Mouse (Mus musculus): ENCODE data around the gene C1qtnf1. TPM values are rescaled to one million over a fixed set of nuclear protein-coding genes. Genes with fewer than 3 reads are reported as not detected.
A peak's percentile ranks its signal among the peaks of the same experiment; 100 is the strongest.

C1qtnf1 gene
- polyA plus RNA-seq, 1 experiment, result 9.8 TPM

GRCm38 (mm10) chr11:118459536-118459935, 31.5 kb downstream of the C1qtnf1 start:
- H3K4me3 ChIP-seq, result no peak overlapping the region
- H3K27me3 ChIP-seq (ENCODE audit: control insufficient read depth, insufficient read depth, insufficient read length), result peaks cover 40% of the 10 kb centered on the region
- H3K4me2 ChIP-seq (ENCODE audit: low read depth), result no peak overlapping the region
- TF ChIP-seq E2F4 (IDR thresholded peaks at IDR 0.05; ENCODE audit: insufficient read depth) (no peak), USF1 (IDR thresholded peaks at IDR 0.05; ENCODE audit: low read depth) (no peak), MYOD1 (IDR thresholded peaks at IDR 0.05; ENCODE audit: control insufficient read depth in 1 of 3, insufficient read length in 2 of 3, low read depth in 2 of 3) (no peak), SRF (IDR thresholded peaks at IDR 0.05; ENCODE audit: control insufficient read depth, insufficient read length, low read depth) (no peak)
- H3K36me3 ChIP-seq (ENCODE audit: control insufficient read depth, insufficient read depth), result no peaks in the 10 kb centered on the region
- H3ac ChIP-seq (ENCODE audit: control insufficient read depth, insufficient read length), result no peak overlapping the region
- H3K79me2 ChIP-seq (ENCODE audit: control insufficient read depth, insufficient read depth), result no peaks in the 10 kb centered on the region

GRCm38 (mm10) chr11:118460280-118460679, 32.3 kb downstream of the C1qtnf1 start:
- no peaks in the 10 kb centered on the region for H3K79me2 ChIP-seq (ENCODE audit: control insufficient read depth, insufficient read depth)
- TF ChIP-seq TCF3 (IDR thresholded peaks at IDR 0.05; ENCODE audit: insufficient read length, low read depth) (no peak), POLR2AphosphoS2 (IDR thresholded peaks at IDR 0.05; ENCODE audit: insufficient read length, low read depth) (no peak), MYOD1 (IDR thresholded peaks at IDR 0.05; ENCODE audit: control insufficient read depth in 1 of 3, insufficient read length in 2 of 3, low read depth in 2 of 3) (no peak), REST (IDR thresholded peaks at IDR 0.05; ENCODE audit: insufficient read depth, insufficient read length) (no peak), MYOG (IDR thresholded peaks at IDR 0.05; ENCODE audit: control insufficient read depth in 1 of 3, insufficient read depth in 1 of 3, insufficient read length in 2 of 3, low read depth in 2 of 3) (no peak), POLR2A (IDR thresholded peaks at IDR 0.05; ENCODE audit: insufficient read length, low read depth) (no peak), CEBPB (IDR thresholded peaks at IDR 0.05; ENCODE audit: insufficient read depth, poor library complexity, severe bottlenecking) (no peak), E2F4 (IDR thresholded peaks at IDR 0.05; ENCODE audit: insufficient read depth) (no peak), TCF12 (IDR thresholded peaks at IDR 0.05; ENCODE audit: insufficient read depth, poor library complexity, severe bottlenecking) (no peak), SRF (IDR thresholded peaks at IDR 0.05; ENCODE audit: control insufficient read depth, insufficient read length, low read depth) (no peak), MAX (IDR thresholded peaks at IDR 0.05; ENCODE audit: low read depth) (no peak), USF1 (IDR thresholded peaks at IDR 0.05; ENCODE audit: low read depth) (no peak)
- peaks cover 40% of the 10 kb centered on the region for H3K27me3 ChIP-seq (ENCODE audit: control insufficient read depth, insufficient read depth, insufficient read length)
- no peak overlapping the region for H3K4me2 ChIP-seq (ENCODE audit: low read depth)
- no peaks in the 10 kb centered on the region for H3K36me3 ChIP-seq (ENCODE audit: control insufficient read depth, insufficient read depth)
- no peak overlapping the region for H3K4me3 ChIP-seq
- H3ac ChIP-seq (ENCODE audit: control insufficient read depth, insufficient read length), result no peak overlapping the region

GRCm38 (mm10) chr11:118467441-118468035, 39.5 kb downstream of the C1qtnf1 start:
- Histone ChIP-seq H3K27me3 (ENCODE audit: control insufficient read depth, insufficient read depth, insufficient read length) (peaks cover 21% of the 10 kb centered on the region), H3ac (ENCODE audit: control insufficient read depth, insufficient read length) (no peak overlapping the region), H3K4me2 (ENCODE audit: low read depth) (no peak overlapping the region), H3K36me3 (ENCODE audit: control insufficient read depth, insufficient read depth) (no peaks in the 10 kb centered on the region), H3K79me2 (ENCODE audit: control insufficient read depth, insufficient read depth) (no peaks in the 10 kb centered on the region), H3K4me3 (no peak overlapping the region)
- TF ChIP-seq REST (IDR thresholded peaks at IDR 0.05; ENCODE audit: insufficient read depth, insufficient read length) (no peak), E2F4 (IDR thresholded peaks at IDR 0.05; ENCODE audit: insufficient read depth) (no peak), MAX (IDR thresholded peaks at IDR 0.05; ENCODE audit: low read depth) (no peak), MYOD1 (IDR thresholded peaks at IDR 0.05; ENCODE audit: control insufficient read depth in 1 of 3, insufficient read length in 2 of 3, low read depth in 2 of 3) (no peak), POLR2AphosphoS2 (IDR thresholded peaks at IDR 0.05; ENCODE audit: insufficient read length, low read depth) (no peak), CEBPB (IDR thresholded peaks at IDR 0.05; ENCODE audit: insufficient read depth, poor library complexity, severe bottlenecking) (no peak), USF1 (IDR thresholded peaks at IDR 0.05; ENCODE audit: low read depth) (no peak), TCF3 (IDR thresholded peaks at IDR 0.05; ENCODE audit: insufficient read length, low read depth) (no peak)

GRCm38 (mm10) chr11:118469509-118470160, 41.6 kb downstream of the C1qtnf1 start:
- Histone ChIP-seq H3K36me3 (ENCODE audit: control insufficient read depth, insufficient read depth) (no peaks in the 10 kb centered on the region), H3K4me3 (no peak overlapping the region), H3K79me2 (ENCODE audit: control insufficient read depth, insufficient read depth) (no peaks in the 10 kb centered on the region), H3ac (ENCODE audit: control insufficient read depth, insufficient read length) (no peak overlapping the region), H3K27me3 (ENCODE audit: control insufficient read depth, insufficient read depth, insufficient read length) (peaks cover 17% of the 10 kb centered on the region), H3K4me2 (ENCODE audit: low read depth) (peak overlapping the region; percentile 55)
- TF ChIP-seq CEBPB (IDR thresholded peaks at IDR 0.05; ENCODE audit: insufficient read depth, poor library complexity, severe bottlenecking), result no peak
- TF ChIP-seq E2F4 (IDR thresholded peaks at IDR 0.05; ENCODE audit: insufficient read depth), result no peak
- TF ChIP-seq TCF12 (IDR thresholded peaks at IDR 0.05; ENCODE audit: insufficient read depth, poor library complexity, severe bottlenecking), result no peak
- TF ChIP-seq REST (IDR thresholded peaks at IDR 0.05; ENCODE audit: insufficient read depth, insufficient read length), result no peak
- no peak for TF ChIP-seq MYOD1 (IDR thresholded peaks at IDR 0.05; ENCODE audit: control insufficient read depth in 1 of 3, insufficient read length in 2 of 3, low read depth in 2 of 3)
- no peak for TF ChIP-seq POLR2A (IDR thresholded peaks at IDR 0.05; ENCODE audit: insufficient read length, low read depth)
- no peak for TF ChIP-seq MYOG (IDR thresholded peaks at IDR 0.05; ENCODE audit: control insufficient read depth in 1 of 3, insufficient read depth in 1 of 3, insufficient read length in 2 of 3, low read depth in 2 of 3)
- TF ChIP-seq POLR2AphosphoS2 (IDR thresholded peaks at IDR 0.05; ENCODE audit: insufficient read length, low read depth), result no peak
- no peak for TF ChIP-seq MAX (IDR thresholded peaks at IDR 0.05; ENCODE audit: low read depth)
- TF ChIP-seq TCF3 (IDR thresholded peaks at IDR 0.05; ENCODE audit: insufficient read length, low read depth), result no peak
- TF ChIP-seq SRF (IDR thresholded peaks at IDR 0.05; ENCODE audit: control insufficient read depth, insufficient read length, low read depth), result no peak
- TF ChIP-seq USF1 (IDR thresholded peaks at IDR 0.05; ENCODE audit: low read depth), result no peak

Measured in myocyte (in vitro differentiated cells).